Mouse (Mus musculus): ENCODE data around the gene Calr3.

The Calr3 gene

GRCm38 (mm10) chr8:72434952-72435351 lies 8.7 kb downstream of the Calr3 start:
- DNase-seq, result no peak

DNA sequence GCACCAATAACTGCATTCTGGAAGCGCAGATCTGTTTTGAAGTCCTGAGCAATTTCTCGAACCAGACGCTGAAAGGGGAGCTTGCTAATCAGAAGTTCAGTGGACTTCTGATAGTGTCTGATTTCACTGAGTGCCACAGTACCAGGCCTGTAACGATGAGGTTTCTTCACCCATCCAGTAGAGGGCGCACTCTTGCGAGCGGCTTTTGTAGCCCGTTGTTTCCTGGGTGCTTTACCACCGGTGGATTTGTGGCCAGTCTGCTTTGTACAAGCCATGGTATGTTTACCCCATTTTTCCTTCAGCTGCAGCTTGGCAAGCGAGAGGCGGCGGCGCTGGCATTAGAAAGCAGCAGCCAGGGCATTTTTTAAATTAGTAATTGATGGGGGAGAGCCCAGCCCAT lies 14.0 kb downstream of the Calr3 start:
- peak; percentile 57 for DNase-seq

GRCm38 (mm10) chr8:72422926-72423325 lies 20.7 kb downstream of the Calr3 start:
- no peak for DNase-seq

DNA sequence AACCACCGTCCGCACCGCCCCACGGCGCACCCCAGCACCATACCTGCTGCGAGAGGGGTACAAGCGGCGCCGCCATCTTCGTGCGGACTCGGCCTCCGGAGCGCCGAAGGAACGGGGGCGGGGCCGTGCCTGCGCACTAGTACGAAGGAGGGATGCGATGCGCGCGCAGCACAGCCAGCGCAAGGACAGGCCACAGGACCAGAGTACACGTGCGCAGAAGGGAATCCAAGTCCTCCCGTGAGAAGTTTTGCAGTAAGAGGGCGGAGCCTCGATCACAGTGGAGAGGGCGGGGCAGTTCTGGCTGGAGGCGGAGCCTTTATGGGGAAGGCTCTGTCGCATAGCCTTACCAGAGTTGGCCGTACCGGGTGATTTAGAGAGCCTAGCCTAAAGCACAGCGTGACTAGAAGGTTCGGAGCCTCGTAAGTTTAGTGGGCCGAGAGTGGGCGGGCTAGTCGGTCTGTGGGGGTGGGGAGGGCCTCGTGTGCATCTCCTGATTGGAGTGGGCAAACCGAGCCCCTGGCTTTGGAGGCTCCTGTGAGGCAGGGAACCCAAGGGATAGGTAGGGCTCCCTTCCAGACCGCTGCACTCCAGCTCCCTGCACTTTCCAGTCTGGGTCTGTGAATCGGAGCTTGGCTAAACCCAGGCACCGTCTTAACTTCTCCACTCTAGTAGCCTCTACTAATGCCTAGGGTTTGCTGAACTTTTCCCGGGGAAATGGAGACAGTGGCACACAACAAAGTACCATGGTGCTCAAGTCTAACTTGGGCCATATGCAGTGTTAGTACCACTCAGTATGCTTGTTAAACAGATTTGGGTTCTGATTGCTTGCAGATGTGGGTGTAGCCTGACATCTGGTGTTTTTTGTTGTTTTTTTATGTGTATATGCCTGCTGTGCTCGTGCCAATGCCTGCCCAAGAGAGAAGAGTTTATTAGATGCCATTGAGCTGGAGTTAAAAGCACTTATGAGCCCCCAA lies 22.0 kb downstream of the Calr3 start, which contains the start of gene Eps15l1:
Gene Eps15l1, minus strand, starts transcription at position 99 of the 974 bp plus-strand sequence.
- peak; percentile 99 for DNase-seq

- peak; percentile 63 for DNase-seq
Observed at GRCm38 (mm10) chr8:72420571-72421361, 22.9 kb downstream of the Calr3 start.

DNA sequence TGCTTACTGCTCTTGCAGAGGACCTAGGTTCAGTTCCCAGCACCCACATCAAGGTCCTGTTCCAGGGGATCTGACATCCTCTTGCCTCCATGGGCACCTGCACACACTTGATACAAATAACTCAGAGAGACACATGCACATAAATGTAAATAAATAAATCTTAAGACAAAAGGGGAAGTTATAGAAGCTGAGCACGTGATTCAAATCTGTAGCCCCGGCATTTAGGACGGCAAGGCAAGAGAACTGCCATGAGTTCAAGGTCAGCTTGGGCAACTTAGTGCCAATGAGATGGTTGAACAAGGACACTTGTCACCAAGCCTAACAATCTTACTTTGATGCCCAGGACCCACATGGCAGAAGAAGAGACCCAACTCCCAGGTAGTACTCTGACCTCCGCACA lies 25.6 kb downstream of the Calr3 start:
- no peak for DNase-seq

GRCm38 (mm10) chr8:72415252-72415651 lies 28.4 kb downstream of the Calr3 start:
- no peak for DNase-seq

- DNase-seq, result no peak
Observed at GRCm38 (mm10) chr8:72413839-72414238, 29.8 kb downstream of the Calr3 start.

- no peak for DNase-seq
Observed at GRCm38 (mm10) chr8:72409443-72409842, 34.2 kb downstream of the Calr3 start.

GRCm38 (mm10) chr8:72407878-72408277 lies 35.8 kb downstream of the Calr3 start:
- DNase-seq, result no peak

GRCm38 (mm10) chr8:72402981-72403380 lies 40.7 kb downstream of the Calr3 start:
- DNase-seq, result no peak

DNA sequence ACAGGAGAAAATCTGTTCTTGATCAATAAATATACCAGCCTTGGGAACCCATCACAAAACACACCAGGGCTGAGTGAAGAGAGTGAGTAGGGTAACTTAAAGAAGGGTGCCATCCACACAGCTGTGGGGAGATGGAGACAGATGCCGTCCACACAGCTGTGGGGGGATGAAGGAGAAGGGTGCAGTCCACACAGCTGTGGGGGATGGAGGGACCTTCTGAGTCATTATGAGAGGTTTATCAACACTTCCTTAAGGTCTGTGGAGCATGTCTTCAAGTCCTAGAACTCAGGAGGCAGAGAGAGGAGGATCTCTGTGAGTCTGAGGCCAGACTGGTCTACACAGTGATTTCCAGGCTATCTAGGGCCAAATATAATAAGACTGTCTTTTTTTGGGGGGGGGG lies 42.3 kb downstream of the Calr3 start:
- no peak for DNase-seq

DNA sequence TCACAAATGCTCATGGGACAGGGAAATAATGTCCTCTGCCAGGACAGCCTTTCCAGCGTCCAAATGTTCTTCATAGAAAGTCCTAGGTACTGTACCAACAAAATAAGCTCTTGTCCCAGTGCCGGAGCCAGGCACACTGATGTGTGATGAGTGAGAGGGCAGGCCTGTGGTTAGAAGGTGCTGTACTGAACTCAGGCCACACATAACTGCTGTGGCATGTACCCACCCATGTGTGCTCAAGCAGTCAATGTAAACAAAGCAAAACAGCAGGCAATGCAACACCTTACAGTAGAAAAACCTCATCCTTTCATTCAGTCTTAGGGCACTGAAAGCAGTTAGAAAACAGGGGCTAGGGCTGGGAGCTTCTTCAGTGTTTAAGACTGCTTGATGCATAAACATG lies 57.9 kb downstream of the Calr3 start:
- DNase-seq, result no peak

DNA sequence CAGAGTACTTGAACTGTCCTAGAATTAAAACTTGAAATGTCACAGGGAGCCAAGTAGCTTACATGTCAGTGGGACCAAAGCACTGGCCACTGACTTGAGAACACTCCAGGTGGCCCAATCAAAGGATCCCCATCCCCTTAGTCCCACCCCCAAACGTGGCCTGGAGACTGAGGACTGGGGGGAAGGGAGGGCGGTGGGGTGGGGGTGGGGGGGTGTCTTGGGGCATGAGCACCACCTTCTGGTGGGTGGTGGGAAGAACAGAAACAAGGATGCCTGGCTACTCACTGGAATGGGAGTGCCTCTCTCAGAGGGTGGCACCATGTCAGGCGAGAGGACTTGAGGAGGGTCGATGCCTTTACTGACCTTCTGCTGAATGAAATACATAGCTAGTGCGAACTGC lies 61.3 kb downstream of the Calr3 start:
- DNase-seq, result peak; percentile 22

DNA sequence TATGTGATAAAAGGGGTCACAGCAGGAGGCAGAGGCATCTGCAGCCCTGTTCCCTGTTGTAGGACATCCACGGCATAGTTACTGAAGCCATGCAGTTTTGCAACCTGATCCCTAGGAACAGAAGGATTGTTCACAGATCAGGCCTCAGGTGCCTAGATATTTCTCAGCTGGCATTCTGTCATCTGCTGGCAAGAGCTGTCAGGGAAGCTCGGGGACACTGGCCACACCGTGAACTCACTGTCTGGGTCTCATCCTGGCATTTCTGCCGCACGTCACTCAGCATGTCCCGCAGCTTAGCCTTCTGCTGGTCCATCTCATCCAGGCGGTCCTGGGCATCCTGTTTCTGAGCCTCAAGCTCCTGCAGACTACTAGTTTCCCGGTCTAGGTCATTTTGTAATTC lies 63.0 kb downstream of the Calr3 start:
- DNase-seq, result no peak

DNA sequence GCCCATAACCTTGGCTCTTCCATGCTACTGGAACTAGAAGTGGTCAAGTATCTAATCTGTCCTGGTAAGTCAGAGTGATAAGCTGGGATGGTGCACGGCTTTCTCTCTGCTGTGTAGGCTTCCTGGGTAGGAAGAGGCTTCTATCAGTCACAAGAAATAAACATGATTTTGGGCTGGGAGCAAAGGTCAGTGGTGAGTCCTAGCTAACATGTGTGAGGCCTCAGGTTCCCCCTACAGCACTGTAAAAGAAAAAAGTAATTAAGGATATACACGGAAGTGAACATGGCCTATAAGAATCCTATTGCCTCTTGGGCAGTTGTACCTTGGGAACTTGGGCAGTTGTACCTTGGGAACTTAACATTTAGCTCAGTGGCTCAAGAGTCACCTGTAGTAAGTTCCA lies 66.8 kb downstream of the Calr3 start:
- no peak for DNase-seq

- no peak for DNase-seq
Observed at GRCm38 (mm10) chr8:72376309-72376708, 67.4 kb downstream of the Calr3 start.

- DNase-seq, result no peak
Observed at GRCm38 (mm10) chr8:72375161-72375560, 68.5 kb downstream of the Calr3 start.
